Mouse (Mus musculus) spleen, adult 2 months (tissue): ENCODE measurements around the gene Brox.

Source experiments
- CTCF ChIP-seq: fragments of 200-500 bp; IDR thresholded peaks from 2 replicates; pipeline ENCODE4 v1.5.1; 2011; ENCODE audit warnings: mild to moderate bottlenecking, inconsistent platforms; ENCODE audit not compliant: insufficient read depth, insufficient read length, insufficient replicate concordance; ENCODE audit errors: extremely low read depth
- POLR2A ChIP-seq: fragments of 200-500 bp; IDR thresholded peaks from 2 replicates; pipeline ENCODE4 v1.6.1; 2011; ENCODE audit warnings: low read depth, low read length, inconsistent platforms

DNA sequence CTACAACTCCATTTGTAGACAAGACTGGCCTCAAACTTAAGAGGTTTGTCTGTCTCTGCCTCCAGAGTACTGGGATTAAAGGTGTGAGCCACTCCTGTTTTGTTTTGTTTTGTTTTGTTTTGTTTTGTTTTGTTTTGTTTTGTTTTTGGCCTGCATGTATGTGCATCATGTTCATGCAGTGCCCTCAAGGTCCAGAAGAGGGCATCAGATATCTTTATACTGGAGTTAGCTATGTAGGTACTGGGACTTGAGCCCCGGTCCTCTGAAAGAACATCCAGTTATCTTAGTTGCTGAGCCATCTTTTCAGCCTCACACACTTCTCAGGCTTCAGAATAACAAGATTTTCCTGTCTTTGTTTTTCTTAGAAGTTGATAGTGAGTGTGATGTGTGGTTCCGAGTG lies 18.7 kb upstream of the Brox start:
- no peak for TF ChIP-seq CTCF
- TF ChIP-seq POLR2A, result no peak
